Mouse (Mus musculus): ENCODE measurements around the gene Slc39a8.

GRCm38 (mm10) chr3:135824436-135824835, 643 bp upstream of the Slc39a8 start:
- TF ChIP-seq POLR2A (IDR thresholded peaks at IDR 0.05; ENCODE audit: control insufficient read depth in 1 of 2, insufficient read depth in 1 of 2, low read depth in 1 of 2, low read length in 2 of 2, poor library complexity in 1 of 2) (no peak), ZNF384 (IDR thresholded peaks at IDR 0.05; ENCODE audit: low read depth, low read length) (no peak), CTCF (IDR thresholded peaks at IDR 0.05 in 2 of 3, conservative IDR thresholded peaks at IDR 0.05 in 1 of 3; ENCODE audit: control insufficient read depth in 1 of 3, insufficient read depth in 1 of 3, low read depth in 2 of 3, low read length in 3 of 3, poor library complexity in 1 of 3, severe bottlenecking in 1 of 3) (no peak), BHLHE40 (IDR thresholded peaks at IDR 0.05; ENCODE audit: borderline replicate concordance, low read depth, low read length) (no peak), MAX (IDR thresholded peaks at IDR 0.05; ENCODE audit: low read length) (no peak), ZMIZ1 (IDR thresholded peaks at IDR 0.05; ENCODE audit: low read depth, low read length) (no peak), GABPA (IDR thresholded peaks at IDR 0.05; ENCODE audit: low read depth, low read length) (no peak), USF1 (IDR thresholded peaks at IDR 0.05; ENCODE audit: low read depth, low read length) (no peak), KAT2A (conservative IDR thresholded peaks at IDR 0.05; ENCODE audit: low read depth, low read length) (no peak), JUND (IDR thresholded peaks at IDR 0.05; ENCODE audit: low read depth, low read length) (no peak), CHD2 (IDR thresholded peaks at IDR 0.05; ENCODE audit: low read length) (no peak), NRF1 (IDR thresholded peaks at IDR 0.05; ENCODE audit: insufficient read depth, low read depth, low read length, poor library complexity, severe bottlenecking) (no peak), MAZ (IDR thresholded peaks at IDR 0.05; ENCODE audit: low read depth, low read length) (no peak), RAD21 (IDR thresholded peaks at IDR 0.05; ENCODE audit: low read depth, low read length) (no peak)
